Mouse (Mus musculus): Measurements from ENCODE around the gene B3galt5. TPM values are rescaled to one million over a fixed set of nuclear protein-coding genes. Genes with fewer than 3 reads are reported as not detected.
"Not testable (repeated sequence)": the region's sequence is repeated elsewhere in the genome, so short reads cannot be mapped to it uniquely, and the experiment has no call there.

The B3galt5 gene
- polyA plus RNA-seq, 1 experiment from 2014 or later, result 0.73 TPM

- no peak overlapping the region for H3K4me2 ChIP-seq
- no peaks in the 10 kb centered on the region for H3K36me3 ChIP-seq (replicated peaks)
- no peak for ATAC-seq (ENCODE audit: low FRiP score)
- peaks cover 17% of the 10 kb centered on the region; the same call in 1 of the 2 replicates for H3K4me1 ChIP-seq
- 82% methylated on average over 1 of the region's 1 CpGs for WGBS
- H3K27me3 ChIP-seq, result no peaks in the 10 kb centered on the region
- H3K9ac ChIP-seq, result no peak overlapping the region
- H3K27ac ChIP-seq, result no peak overlapping the region
- H3K9me3 ChIP-seq, result no peaks in the 10 kb centered on the region
- H3K4me3 ChIP-seq (replicated peaks), result no peak overlapping the region
Measured at GRCm38 (mm10) chr16:96322739-96323138, 87.1 kb downstream of the B3galt5 start.

- Histone ChIP-seq H3K9ac (no peak overlapping the region), H3K4me2 (no peak overlapping the region), H3K9me3 (no peaks in the 10 kb centered on the region), H3K27ac (no peak overlapping the region), H3K4me1 (peaks cover 18% of the 10 kb centered on the region; the same call in 1 of the 2 replicates), H3K27me3 (no peaks in the 10 kb centered on the region), H3K36me3 (replicated peaks) (no peaks in the 10 kb centered on the region), H3K4me3 (replicated peaks) (no peak overlapping the region)
- 90% methylated on average over 4 of the region's 4 CpGs for WGBS
- ATAC-seq (ENCODE audit: low FRiP score), result no peak
Measured at GRCm38 (mm10) chr16:96323166-96323565, 87.6 kb downstream of the B3galt5 start.

GRCm38 (mm10) chr16:96326110-96326999 is 90.8 kb downstream of the B3galt5 start:
- H3K36me3 ChIP-seq (replicated peaks), result no peaks in the 10 kb centered on the region
- no peak overlapping the region for H3K4me3 ChIP-seq (replicated peaks)
- no peak overlapping the region for H3K4me2 ChIP-seq
- H3K4me1 ChIP-seq, result peaks cover 18% of the 10 kb centered on the region; the same call in 1 of the 2 replicates
- H3K27me3 ChIP-seq, result no peaks in the 10 kb centered on the region
- no peak overlapping the region for H3K9ac ChIP-seq
- WGBS, result 41% methylated on average over 10 of the region's 10 CpGs
- no peak overlapping the region for H3K27ac ChIP-seq
- H3K9me3 ChIP-seq, result no peaks in the 10 kb centered on the region
- no peak for ATAC-seq (ENCODE audit: low FRiP score)

- not testable (repeated sequence) for H3K4me3 ChIP-seq (replicated peaks); H3K27ac ChIP-seq; H3K9ac ChIP-seq; H3K4me2 ChIP-seq; H3K36me3 ChIP-seq (replicated peaks); ATAC-seq (ENCODE audit: low FRiP score); H3K9me3 ChIP-seq; H3K27me3 ChIP-seq
- 45% methylated on average over 9 of the region's 9 CpGs for WGBS
- peaks cover 18% of the 10 kb centered on the region; the same call in 1 of the 2 replicates for H3K4me1 ChIP-seq
Measured at GRCm38 (mm10) chr16:96327251-96327650, 91.7 kb downstream of the B3galt5 start.

- Histone ChIP-seq H3K4me3 (replicated peaks) (no peak overlapping the region), H3K9ac (no peak overlapping the region), H3K4me2 (no peak overlapping the region), H3K9me3 (no peaks in the 10 kb centered on the region), H3K27me3 (no peaks in the 10 kb centered on the region; the same call in 1 of the 2 replicates), H3K4me1 (no peaks in the 10 kb centered on the region), H3K27ac (no peak overlapping the region), H3K36me3 (replicated peaks) (no peaks in the 10 kb centered on the region)
- 89% methylated on average over 4 of the region's 4 CpGs for WGBS
- no peak for ATAC-seq (ENCODE audit: low FRiP score)
Measured at GRCm38 (mm10) chr16:96339570-96339969, 104.0 kb downstream of the B3galt5 start.

- Histone ChIP-seq H3K4me3 (replicated peaks) (no peak overlapping the region), H3K27me3 (no peaks in the 10 kb centered on the region; the same call in 1 of the 2 replicates), H3K36me3 (replicated peaks) (no peaks in the 10 kb centered on the region), H3K27ac (no peak overlapping the region), H3K9me3 (no peaks in the 10 kb centered on the region), H3K9ac (no peak overlapping the region), H3K4me2 (no peak overlapping the region), H3K4me1 (no peaks in the 10 kb centered on the region)
- no peak for ATAC-seq (ENCODE audit: low FRiP score)
- 10% methylated on average over 5 of the region's 5 CpGs for WGBS
Measured at GRCm38 (mm10) chr16:96341269-96341668, 105.7 kb downstream of the B3galt5 start.

- WGBS, result 85% methylated on average over 4 of the region's 4 CpGs
- H3K9me3 ChIP-seq, result no peaks in the 10 kb centered on the region
- H3K27ac ChIP-seq, result no peak overlapping the region
- ATAC-seq (ENCODE audit: low FRiP score), result no peak
- H3K4me2 ChIP-seq, result no peak overlapping the region
- no peaks in the 10 kb centered on the region for H3K4me1 ChIP-seq
- H3K36me3 ChIP-seq (replicated peaks), result no peaks in the 10 kb centered on the region
- H3K9ac ChIP-seq, result no peak overlapping the region
- peaks cover 1% of the 10 kb centered on the region; the same call in 1 of the 2 replicates for H3K27me3 ChIP-seq
- no peak overlapping the region for H3K4me3 ChIP-seq (replicated peaks)
Measured at GRCm38 (mm10) chr16:96341945-96342344, 106.3 kb downstream of the B3galt5 start.

GRCm38 (mm10) chr16:96345117-96345516 is 109.5 kb downstream of the B3galt5 start:
- 6% methylated on average over 10 of the region's 10 CpGs for WGBS
- H3K4me3 ChIP-seq (replicated peaks), result no peak overlapping the region
- no peak overlapping the region for H3K27ac ChIP-seq
- no peak overlapping the region for H3K9ac ChIP-seq
- H3K9me3 ChIP-seq, result no peaks in the 10 kb centered on the region
- ATAC-seq (ENCODE audit: low FRiP score), result peak; percentile 60; the same call in 1 of the 2 replicates
- H3K4me1 ChIP-seq, result no peaks in the 10 kb centered on the region; the same call in 1 of the 2 replicates
- H3K36me3 ChIP-seq (replicated peaks), result no peaks in the 10 kb centered on the region
- H3K4me2 ChIP-seq, result 0 out of 2 replicates have a peak overlapping the region, but pooled peaks have one; percentile 19
- H3K27me3 ChIP-seq, result peaks cover 3% of the 10 kb centered on the region; the same call in 1 of the 2 replicates

- H3K4me1 ChIP-seq, result no peaks in the 10 kb centered on the region; the same call in none of the 2 replicates
- H3K9ac ChIP-seq, result no peak overlapping the region
- no peak overlapping the region for H3K4me2 ChIP-seq
- no peak for ATAC-seq (ENCODE audit: low FRiP score)
- no peak overlapping the region for H3K4me3 ChIP-seq (replicated peaks)
- 74% methylated on average over 11 of the region's 11 CpGs for WGBS
- no peaks in the 10 kb centered on the region for H3K9me3 ChIP-seq
- H3K27me3 ChIP-seq, result peaks cover 3% of the 10 kb centered on the region; the same call in 1 of the 2 replicates
- H3K27ac ChIP-seq, result no peak overlapping the region
- H3K36me3 ChIP-seq (replicated peaks), result no peaks in the 10 kb centered on the region
Measured at GRCm38 (mm10) chr16:96348070-96348469, 112.5 kb downstream of the B3galt5 start.

- ATAC-seq (ENCODE audit: low FRiP score), result no peak
- Histone ChIP-seq H3K27ac (no peak overlapping the region), H3K4me1 (no peaks in the 10 kb centered on the region; the same call in none of the 2 replicates), H3K4me3 (replicated peaks) (no peak overlapping the region), H3K9ac (no peak overlapping the region), H3K27me3 (peaks cover 3% of the 10 kb centered on the region; the same call in 1 of the 2 replicates), H3K9me3 (no peaks in the 10 kb centered on the region), H3K4me2 (no peak overlapping the region), H3K36me3 (replicated peaks) (no peaks in the 10 kb centered on the region)
- WGBS, result 83% methylated on average over 5 of the region's 5 CpGs
Measured at GRCm38 (mm10) chr16:96348766-96349165, 113.2 kb downstream of the B3galt5 start.

GRCm38 (mm10) chr16:96351520-96351919 is 115.9 kb downstream of the B3galt5 start:
- no peak for ATAC-seq (ENCODE audit: low FRiP score)
- H3K4me2 ChIP-seq, result no peak overlapping the region
- H3K4me1 ChIP-seq, result no peaks in the 10 kb centered on the region; the same call in none of the 2 replicates
- 0 out of 2 replicates have a peak, but pooled peaks cover 3% of the 10 kb centered on the region for H3K27me3 ChIP-seq
- H3K4me3 ChIP-seq (replicated peaks), result no peak overlapping the region
- H3K27ac ChIP-seq, result no peak overlapping the region
- no peak overlapping the region for H3K9ac ChIP-seq
- WGBS, result 94% methylated on average over 2 of the region's 2 CpGs
- no peaks in the 10 kb centered on the region for H3K9me3 ChIP-seq
- no peaks in the 10 kb centered on the region for H3K36me3 ChIP-seq (replicated peaks)

GRCm38 (mm10) chr16:96353296-96353896 is 117.8 kb downstream of the B3galt5 start:
- Histone ChIP-seq H3K4me3 (replicated peaks) (no peak overlapping the region), H3K27me3 (no peaks in the 10 kb centered on the region), H3K9me3 (no peaks in the 10 kb centered on the region), H3K9ac (no peak overlapping the region), H3K4me1 (peaks cover 3% of the 10 kb centered on the region; the same call in 1 of the 2 replicates), H3K36me3 (replicated peaks) (no peaks in the 10 kb centered on the region), H3K4me2 (0 out of 2 replicates have a peak overlapping the region, but pooled peaks have one; percentile 31), H3K27ac (no peak overlapping the region)
- WGBS, result 86% methylated on average over 6 of the region's 6 CpGs
- no peak for ATAC-seq (ENCODE audit: low FRiP score)

Measured in forebrain, embryonic 12.5 days (tissue).